Mouse (Mus musculus) v-Abl transformed pro-B cells (cell line): ENCODE measurements around the gene Gm36176.

ENCODE experiments used
- in situ Hi-C, 2 experiments: fragments of 400-800 bp; cut with MboI; formaldehyde crosslinking; loops; one replicate each; pipeline ENCODE4 v1.15.1; 2025; ENCODE audit not compliant: unreplicated experiment in 2 of 2

Gene Gm36176

GRCm38 (mm10) chr10:77878985-77879384 is 32.4 kb downstream of the Gm36176 start:
- in situ Hi-C loops, result no loop called here

- in situ Hi-C loops, result loop anchor here in 1 of 2 experiments (10.0 kb wide), 1 partner anchor 256 kb away; the partner anchor contains the start of gene Ube2g2
These were observed 33.7 kb downstream of the Gm36176 start for GRCm38 (mm10) chr10:77880305-77880704.

- in situ Hi-C loops, result loop anchor here in 1 of 2 experiments (10.0 kb wide), 1 partner anchor 258 kb away; the partner anchor contains the start of gene Ube2g2
These were observed 36.0 kb downstream of the Gm36176 start for GRCm38 (mm10) chr10:77882553-77882952.

- in situ Hi-C loops, result loop anchor here in 1 of 2 experiments (10.0 kb wide), 1 partner anchor 261 kb away; the partner anchor contains the start of gene Ube2g2
These were observed 39.6 kb downstream of the Gm36176 start for GRCm38 (mm10) chr10:77886007-77886747.

GRCm38 (mm10) chr10:77890987-77891565 is 44.5 kb downstream of the Gm36176 start:
- in situ Hi-C loops, result no loop called here

GRCm38 (mm10) chr10:77895562-77895961 is 49.0 kb downstream of the Gm36176 start:
- in situ Hi-C loops, result no loop called here
